Mouse (Mus musculus) bone marrow, adult 2 months (tissue): ENCODE data around the gene Cox4i2.

Source experiments
- CTCF ChIP-seq: fragments of 200-500 bp; IDR thresholded peaks from 2 replicates; pipeline ENCODE4 v1.5.1; 2011; ENCODE audit warnings: low read length, control low read depth; ENCODE audit not compliant: control insufficient read depth, insufficient read depth
- POLR2A ChIP-seq: fragments of 200-500 bp; IDR thresholded peaks from 2 replicates; pipeline ENCODE4 v1.6.1; 2011; ENCODE audit warnings: low read depth, mild to moderate bottlenecking, control low read depth, low read length, borderline replicate concordance; ENCODE audit not compliant: control insufficient read depth

- TF ChIP-seq CTCF = no peak
- no peak for TF ChIP-seq POLR2A
Measured at GRCm38 (mm10) chr2:152704811-152705370, 49.1 kb upstream of the Cox4i2 start.
